Mouse (Mus musculus) layer of hippocampus, postnatal 25 days (tissue): ENCODE measurements at regions not wholly inside any gene's neighbourhood (a gene's known extent, or its start where the extent isn't known, plus 50 kb on each side); places are given as distances from the start of the nearest gene placed in this dataset.
A peak's percentile ranks its signal among the peaks of the same experiment; 100 is the strongest.

Source experiments
- DNase-seq, 2 experiments: peaks; one replicate each; pipeline ENCODE4 v3.0.0; 2022; ENCODE audit warnings: mixed read lengths in 2 of 2, low spot score in 1 of 2; ENCODE audit errors: extremely low spot score in 1 of 2

- DNase-seq: no peak
Observed at GRCm38 (mm10) chr2:75468851-75469250, 190.2 kb upstream of the Hnrnpa3 start.

GRCm38 (mm10) chr2:75469958-75470687 is 188.9 kb upstream of the Hnrnpa3 start:
- DNase-seq: peak in 1 of 2 experiments; percentile 12

GRCm38 (mm10) chr2:75470688-75471054 is 188.4 kb upstream of the Hnrnpa3 start:
- DNase-seq: no peak

GRCm38 (mm10) chr2:75472489-75472888 is 186.6 kb upstream of the Hnrnpa3 start:
- no peak for DNase-seq

- no peak for DNase-seq
Observed at GRCm38 (mm10) chr2:75474509-75474908, 184.6 kb upstream of the Hnrnpa3 start.

GRCm38 (mm10) chr2:75476350-75476749 is 182.7 kb upstream of the Hnrnpa3 start:
- no peak for DNase-seq

DNA sequence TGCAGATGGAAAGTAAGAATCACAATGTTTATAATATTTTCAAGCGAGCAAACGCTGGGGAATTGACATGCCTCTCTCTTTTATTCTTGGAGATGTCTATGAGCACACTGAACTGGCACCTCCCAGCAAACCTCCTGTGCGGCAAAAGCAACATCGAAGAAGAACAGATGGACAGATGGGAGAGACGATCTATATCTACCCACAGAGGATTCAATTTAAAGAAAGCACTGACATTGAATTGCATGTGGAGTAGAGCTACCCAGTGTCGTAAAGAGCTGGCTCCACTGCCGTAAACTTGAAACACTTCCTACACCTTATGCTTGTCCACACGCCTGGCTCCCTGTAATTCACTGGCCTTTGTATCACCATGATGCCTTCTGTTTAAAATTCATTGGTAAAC is 182.0 kb upstream of the Hnrnpa3 start:
- DNase-seq: no peak

DNA sequence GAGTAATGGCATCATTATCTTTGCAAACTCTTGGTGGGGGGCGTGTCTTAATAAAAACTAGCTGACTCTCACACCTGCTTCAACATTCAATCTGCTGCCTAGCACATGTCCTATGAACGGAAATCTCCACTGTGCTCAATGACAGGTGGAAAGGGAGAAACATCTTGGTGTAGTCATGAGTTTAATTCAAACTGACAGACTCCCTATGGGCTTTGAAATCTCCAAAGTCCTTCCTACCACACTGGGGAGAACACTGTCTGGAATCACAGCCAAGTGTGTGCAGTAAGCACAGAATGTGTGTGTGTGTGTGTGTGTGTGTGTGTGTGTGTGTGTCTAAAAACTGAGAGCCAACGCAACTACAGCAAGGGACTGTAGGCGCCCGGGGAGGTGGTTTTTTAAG is 179.5 kb upstream of the Hnrnpa3 start:
- no peak for DNase-seq

GRCm38 (mm10) chr2:75481863-75482262 is 177.2 kb upstream of the Hnrnpa3 start:
- no peak for DNase-seq

- no peak for DNase-seq
Observed at GRCm38 (mm10) chr2:75482484-75482883, 176.6 kb upstream of the Hnrnpa3 start.

- no peak for DNase-seq
Observed at GRCm38 (mm10) chr2:75484951-75485350, 174.1 kb upstream of the Hnrnpa3 start.

- DNase-seq: no peak
Observed at GRCm38 (mm10) chr2:75491150-75491549, 167.9 kb upstream of the Hnrnpa3 start.

DNA sequence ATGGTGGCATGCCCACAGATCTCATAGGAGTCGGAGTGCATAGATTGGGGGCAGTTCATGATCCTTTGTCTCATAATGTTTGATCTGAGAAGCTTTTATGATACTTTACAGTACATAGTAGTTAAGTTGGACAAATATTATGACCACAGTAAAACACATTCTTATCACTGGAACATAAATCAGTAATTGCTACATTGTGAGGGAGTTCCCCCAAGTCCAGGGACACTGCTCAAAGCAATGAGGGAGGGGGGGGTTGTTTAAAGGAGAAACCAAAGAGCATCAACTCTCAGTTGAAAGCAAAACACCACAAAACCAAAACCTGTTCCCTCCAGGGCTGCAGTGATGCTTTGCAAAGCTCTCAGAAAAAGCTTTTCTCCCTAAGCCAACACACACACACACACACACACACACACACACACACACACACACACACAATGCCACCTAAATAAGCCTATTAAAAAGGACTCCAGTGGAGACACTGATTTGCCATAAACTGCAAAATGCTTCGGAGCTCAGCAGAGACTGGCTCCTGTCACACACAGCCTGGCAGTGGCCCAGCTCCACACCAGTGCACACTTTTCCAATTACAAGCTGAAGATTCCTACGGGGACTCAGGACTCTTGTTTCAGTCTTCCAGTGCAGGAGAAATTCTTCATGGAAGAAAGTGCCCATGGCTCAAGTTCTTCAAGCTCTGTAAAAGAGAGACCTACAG is 167.1 kb upstream of the Hnrnpa3 start:
- DNase-seq: no peak

DNA sequence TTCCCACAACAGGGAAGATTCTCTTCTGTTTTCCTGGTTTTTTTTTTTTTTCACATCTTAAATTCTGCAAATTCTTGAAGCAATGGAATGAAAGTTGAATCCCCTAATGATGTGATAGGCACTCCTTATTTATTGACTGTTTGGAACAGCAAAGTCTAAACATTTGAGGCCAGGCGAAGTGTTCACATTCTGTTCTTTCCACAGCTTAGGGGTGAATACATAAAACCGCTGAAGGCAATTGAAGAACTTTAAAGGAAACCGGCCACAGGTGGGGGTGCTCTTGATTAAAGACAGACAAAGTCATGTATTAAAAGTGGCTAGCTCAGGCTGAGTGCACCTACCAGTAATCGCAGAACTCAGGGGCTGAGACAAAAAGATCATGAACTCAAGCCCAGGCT is 166.6 kb upstream of the Hnrnpa3 start:
- no peak for DNase-seq

DNA sequence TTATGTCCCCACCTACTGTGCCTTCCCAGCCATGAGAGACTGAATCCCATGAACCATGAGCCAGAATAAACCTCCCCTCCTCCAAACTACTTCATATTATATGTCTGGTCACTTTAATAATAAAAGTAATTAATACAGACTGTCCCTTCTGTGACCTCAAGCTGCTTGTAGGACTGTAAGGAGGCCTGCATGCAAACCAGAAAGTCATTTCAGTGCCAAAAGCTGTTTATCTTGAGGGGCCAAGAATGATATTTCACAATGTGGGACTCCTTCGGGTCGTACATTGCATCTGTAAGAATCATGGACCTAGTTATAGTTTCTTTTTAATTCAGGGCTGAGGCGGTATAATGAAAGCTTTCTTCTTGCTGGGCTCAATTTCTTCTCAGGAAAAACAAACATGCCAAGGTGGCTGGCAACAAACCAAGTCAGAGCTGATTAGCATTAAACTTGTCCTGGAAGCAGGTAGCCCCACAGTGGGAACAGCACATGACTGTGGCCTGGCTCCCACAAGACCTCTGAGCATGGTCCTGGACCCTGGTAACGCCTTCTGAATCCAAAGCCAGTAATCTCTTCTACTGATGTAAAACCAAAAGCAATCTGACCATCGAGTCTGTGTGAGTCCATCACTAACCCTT is 162.3 kb upstream of the Hnrnpa3 start:
- DNase-seq: no peak

- no peak for DNase-seq
Observed at GRCm38 (mm10) chr2:75510223-75510622, 148.8 kb upstream of the Hnrnpa3 start.

GRCm38 (mm10) chr2:75512422-75513170 is 146.5 kb upstream of the Hnrnpa3 start:
- DNase-seq: no peak

DNA sequence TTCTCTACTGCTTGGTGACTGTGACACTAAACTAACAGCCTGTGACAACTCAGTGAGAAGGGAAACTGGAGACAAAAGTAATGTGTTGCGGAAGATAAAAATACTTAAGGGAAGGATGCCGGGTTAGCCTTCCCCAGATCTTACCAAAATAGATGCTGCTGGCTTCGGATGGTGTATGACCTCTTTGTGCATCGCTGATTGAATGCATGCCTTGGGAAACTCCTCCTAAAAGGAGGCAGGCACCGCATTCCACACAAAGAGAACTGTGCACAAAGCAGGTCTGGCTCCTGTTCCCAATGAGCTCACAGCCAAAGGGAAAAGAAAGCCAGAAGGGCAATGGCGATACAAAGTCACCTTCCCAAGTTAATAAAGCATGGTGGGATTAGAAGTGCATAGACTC is 144.9 kb upstream of the Hnrnpa3 start:
- no peak for DNase-seq

- DNase-seq: no peak
Observed at GRCm38 (mm10) chr2:75516223-75516622, 142.8 kb upstream of the Hnrnpa3 start.

- no peak for DNase-seq
Observed at GRCm38 (mm10) chr2:75517096-75517495, 142.0 kb upstream of the Hnrnpa3 start.

DNA sequence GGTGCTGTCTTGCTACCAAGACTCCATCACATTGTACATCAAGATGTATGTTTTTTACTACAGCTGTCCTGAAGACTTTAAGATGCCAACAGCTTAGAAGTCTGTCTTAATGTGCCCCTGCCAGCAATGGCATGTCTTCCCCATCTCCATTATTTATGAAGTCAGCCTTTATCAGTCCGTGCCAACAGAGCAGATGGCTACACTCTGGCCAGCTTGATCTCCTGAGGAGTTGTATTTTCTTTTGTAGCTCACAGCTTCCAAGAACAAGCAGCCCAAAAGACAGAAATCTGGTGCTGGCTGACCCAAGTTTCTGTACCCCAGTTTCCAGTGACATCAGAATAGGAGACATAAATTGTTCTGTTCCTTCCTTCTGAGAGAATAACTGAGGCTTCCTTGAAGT is 140.5 kb upstream of the Hnrnpa3 start:
- DNase-seq: no peak
